Mouse (Mus musculus): Measurements from ENCODE around the gene Ace2. TPM values are rescaled to one million over a fixed set of nuclear protein-coding genes. Genes with fewer than 3 reads are reported as not detected.

The Ace2 gene
- 0.11 TPM in 1 of 2 replicates, not detected in the other for polyA plus RNA-seq (2014; fragmentation: Nextera tagmentation; extraction: Ambion mirVana)

DNA sequence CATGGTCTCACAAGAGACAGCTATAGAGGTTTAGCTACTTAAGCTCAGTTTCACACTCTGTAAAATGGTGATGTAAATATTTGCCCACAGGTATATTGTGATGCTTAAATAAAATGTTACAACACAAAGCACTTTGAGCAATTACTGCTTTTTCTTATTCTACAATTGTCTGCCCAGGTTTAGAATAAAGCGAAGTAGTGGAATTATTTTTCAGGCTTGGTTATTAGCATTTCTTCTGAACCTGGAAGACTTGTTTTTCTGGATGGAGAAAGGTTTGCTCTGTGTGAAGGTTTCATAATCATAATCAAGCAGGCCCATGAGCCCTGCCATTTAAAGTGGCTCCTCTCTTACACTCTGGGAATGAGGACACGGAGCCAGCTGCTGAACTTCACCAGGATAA is at the start of gene Ace2:
Gene Ace2, plus strand, starts transcription at position 301 of the 400 bp plus-strand sequence.
- Histone ChIP-seq H3K4me3 (ENCODE audit: low read depth, low read length) (no peak within 1 kb of the TSS), H3K9me3 (replicated peaks; ENCODE audit: control insufficient read depth, low read length) (no peaks in the 10 kb centered on the region), H3K36me3 (ENCODE audit: control insufficient read depth, insufficient read depth, low read length) (no peaks in the 10 kb centered on the region), H3K4me2 (no peak within 1 kb of the TSS), H3K27me3 (ENCODE audit: control insufficient read depth, insufficient read depth, low read length) (no peaks in the 10 kb centered on the region), H3K27ac (ENCODE audit: low read depth, low read length) (no peak within 1 kb of the TSS), H3K4me1 (ENCODE audit: control insufficient read depth, insufficient read depth, low read length) (no peaks in the 10 kb centered on the region), H3K9ac (ENCODE audit: low read depth, low read length) (no peak within 1 kb of the TSS)
- 85% methylated on average over 2 of the region's 2 CpGs for WGBS (ENCODE audit: insufficient replicate concordance)
- ATAC-seq (replicated peaks; ENCODE audit: insufficient number of reproducible peaks, low FRiP score, low TSS enrichment): no peak

DNA sequence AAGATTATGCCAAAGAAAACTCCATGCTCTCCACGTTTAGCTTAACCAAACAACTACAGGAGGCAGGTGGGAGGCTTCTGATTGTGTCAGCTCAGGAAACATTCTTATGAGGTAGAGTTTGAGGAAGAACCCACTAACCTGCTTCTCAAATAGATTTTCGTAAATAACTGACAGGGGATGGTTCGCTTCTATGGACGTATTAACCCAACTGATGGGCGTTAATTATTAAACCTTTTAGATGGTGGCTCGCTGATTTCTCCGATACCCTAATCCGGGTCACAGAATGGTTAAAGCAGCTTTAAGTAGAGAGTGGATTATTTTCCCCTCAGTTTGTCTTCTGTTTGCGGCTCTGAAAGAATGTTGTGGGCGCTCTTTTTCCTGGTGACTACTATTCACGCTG is 49.2 kb upstream of the Ace2 start:
- H3K27me3 ChIP-seq (ENCODE audit: control insufficient read depth, insufficient read depth, low read length): no peaks in the 10 kb centered on the region; the same call in 1 of the 2 replicates
- H3K36me3 ChIP-seq (ENCODE audit: control insufficient read depth, insufficient read depth, low read length): no peaks in the 10 kb centered on the region
- H3K4me2 ChIP-seq: no peak overlapping the region
- no peaks in the 10 kb centered on the region for H3K9me3 ChIP-seq (replicated peaks; ENCODE audit: control insufficient read depth, low read length)
- no peak overlapping the region for H3K27ac ChIP-seq (ENCODE audit: low read depth, low read length)
- 81% methylated on average over 11 of the region's 11 CpGs for WGBS (ENCODE audit: insufficient replicate concordance)
- no peak for ATAC-seq (replicated peaks; ENCODE audit: insufficient number of reproducible peaks, low FRiP score, low TSS enrichment)
- no peak overlapping the region for H3K4me3 ChIP-seq (ENCODE audit: low read depth, low read length)
- H3K4me1 ChIP-seq (ENCODE audit: control insufficient read depth, insufficient read depth, low read length): no peaks in the 10 kb centered on the region
- H3K9ac ChIP-seq (ENCODE audit: low read depth, low read length): no peak overlapping the region

DNA sequence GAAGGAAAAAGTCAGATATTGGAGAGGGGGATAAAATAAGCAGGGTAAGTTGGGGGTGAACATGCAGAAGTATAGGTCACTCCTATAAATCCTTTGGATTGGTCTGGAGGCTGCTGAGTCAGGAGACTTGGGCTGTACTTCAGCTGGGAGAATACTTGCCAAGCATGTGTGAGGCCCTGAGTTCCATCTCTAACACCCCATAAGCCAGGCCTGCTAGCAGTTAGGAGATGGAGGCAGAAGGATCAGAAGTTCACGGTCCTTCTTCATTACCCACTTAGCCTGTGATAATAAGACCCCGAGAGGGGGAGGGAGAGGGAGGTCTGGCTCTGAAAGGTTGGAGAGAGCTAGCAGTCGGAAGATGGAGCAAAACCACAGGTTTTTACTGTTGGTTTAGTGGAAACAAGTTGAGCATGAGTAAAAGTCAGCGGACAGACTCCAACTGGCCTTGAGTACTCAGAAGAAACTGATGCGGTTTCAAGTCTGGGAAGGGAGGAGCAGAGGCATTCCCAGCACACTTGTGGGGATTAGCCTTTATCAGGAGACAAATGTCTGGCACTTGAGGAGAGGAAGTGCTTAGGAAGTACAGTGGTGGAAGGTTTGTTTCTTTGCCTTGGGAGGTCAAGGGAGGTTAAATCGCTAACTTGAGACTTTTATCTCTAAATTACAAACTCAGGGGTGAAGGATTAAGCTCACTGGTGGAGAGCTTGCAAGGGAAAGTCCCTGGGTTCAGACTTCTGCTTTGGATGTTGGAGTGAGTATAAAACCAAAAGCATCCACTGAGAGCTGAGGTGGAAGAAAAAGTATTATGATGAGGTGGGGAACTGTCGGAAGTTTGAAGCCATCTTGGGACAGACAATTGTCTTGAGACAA is 46.6 kb upstream of the Ace2 start:
- no peak overlapping the region; the same call in 1 of the 2 replicates for H3K27ac ChIP-seq (ENCODE audit: low read depth, low read length)
- WGBS (ENCODE audit: insufficient replicate concordance): 36% methylated on average over 7 of the region's 7 CpGs
- no peaks in the 10 kb centered on the region for H3K9me3 ChIP-seq (replicated peaks; ENCODE audit: control insufficient read depth, low read length)
- no peak overlapping the region for H3K4me3 ChIP-seq (ENCODE audit: low read depth, low read length)
- peaks cover 3% of the 10 kb centered on the region for H3K27me3 ChIP-seq (ENCODE audit: control insufficient read depth, insufficient read depth, low read length)
- H3K4me2 ChIP-seq: no peak overlapping the region
- H3K4me1 ChIP-seq (ENCODE audit: control insufficient read depth, insufficient read depth, low read length): no peaks in the 10 kb centered on the region
- no peak overlapping the region for H3K9ac ChIP-seq (ENCODE audit: low read depth, low read length)
- no peaks in the 10 kb centered on the region for H3K36me3 ChIP-seq (ENCODE audit: control insufficient read depth, insufficient read depth, low read length)
- ATAC-seq (replicated peaks; ENCODE audit: insufficient number of reproducible peaks, low FRiP score, low TSS enrichment): no peak

DNA sequence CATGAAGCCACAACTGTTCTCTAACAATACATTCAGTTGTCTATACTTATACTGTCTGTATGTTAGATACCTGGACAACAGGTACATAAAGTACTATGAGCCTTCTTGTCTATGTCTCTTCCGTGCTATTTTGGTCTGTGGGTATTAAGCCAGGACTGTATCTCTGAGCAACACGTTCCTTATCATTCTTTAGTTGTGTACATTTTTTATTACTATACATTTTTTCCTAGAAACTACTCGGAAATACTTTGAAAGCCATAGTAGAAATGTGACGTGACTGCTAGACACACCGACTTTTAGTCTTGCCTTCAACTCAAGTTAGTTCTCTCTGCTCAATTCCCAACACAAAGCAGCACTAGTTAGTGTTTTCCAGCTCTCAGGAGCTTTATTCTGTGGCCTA is 45.7 kb upstream of the Ace2 start:
- H3K4me3 ChIP-seq (ENCODE audit: low read depth, low read length): no peak overlapping the region
- no peak overlapping the region for H3K27ac ChIP-seq (ENCODE audit: low read depth, low read length)
- H3K27me3 ChIP-seq (ENCODE audit: control insufficient read depth, insufficient read depth, low read length): peaks cover 3% of the 10 kb centered on the region
- 75% methylated on average over 5 of the region's 5 CpGs for WGBS (ENCODE audit: insufficient replicate concordance)
- no peak overlapping the region for H3K9ac ChIP-seq (ENCODE audit: low read depth, low read length)
- no peaks in the 10 kb centered on the region for H3K4me1 ChIP-seq (ENCODE audit: control insufficient read depth, insufficient read depth, low read length)
- ATAC-seq (replicated peaks; ENCODE audit: insufficient number of reproducible peaks, low FRiP score, low TSS enrichment): no peak
- no peak overlapping the region for H3K4me2 ChIP-seq
- no peaks in the 10 kb centered on the region for H3K9me3 ChIP-seq (replicated peaks; ENCODE audit: control insufficient read depth, low read length)
- H3K36me3 ChIP-seq (ENCODE audit: control insufficient read depth, insufficient read depth, low read length): no peaks in the 10 kb centered on the region

DNA sequence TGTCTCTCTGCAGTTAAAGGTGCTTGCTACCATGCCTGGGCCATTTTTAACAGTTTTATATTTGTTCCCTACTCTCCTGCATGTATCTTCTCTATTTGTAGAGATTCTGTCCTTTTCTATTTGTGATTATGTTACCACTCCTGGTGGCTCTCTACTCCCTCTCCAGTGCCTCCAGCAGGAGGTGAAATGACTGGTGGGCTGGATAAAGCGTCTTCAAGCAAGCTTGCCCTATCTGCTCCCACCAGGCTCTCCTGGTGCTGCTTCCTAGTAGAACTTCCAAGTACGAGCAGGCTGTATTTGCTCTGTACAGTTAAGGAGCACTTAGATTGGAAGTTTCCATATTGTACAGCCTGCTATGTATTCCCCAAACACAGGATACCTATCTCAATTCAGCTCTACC is 43.3 kb upstream of the Ace2 start:
- Histone ChIP-seq H3K36me3 (ENCODE audit: control insufficient read depth, insufficient read depth, low read length) (no peaks in the 10 kb centered on the region), H3K27me3 (ENCODE audit: control insufficient read depth, insufficient read depth, low read length) (peaks cover 3% of the 10 kb centered on the region), H3K4me2 (no peak overlapping the region), H3K9me3 (replicated peaks; ENCODE audit: control insufficient read depth, low read length) (no peaks in the 10 kb centered on the region), H3K4me1 (ENCODE audit: control insufficient read depth, insufficient read depth, low read length) (no peaks in the 10 kb centered on the region), H3K4me3 (ENCODE audit: low read depth, low read length) (no peak overlapping the region), H3K27ac (ENCODE audit: low read depth, low read length) (no peak overlapping the region), H3K9ac (ENCODE audit: low read depth, low read length) (no peak overlapping the region)
- no peak for ATAC-seq (replicated peaks; ENCODE audit: insufficient number of reproducible peaks, low FRiP score, low TSS enrichment)
- WGBS (ENCODE audit: insufficient replicate concordance): 58% methylated on average over 2 of the region's 2 CpGs

DNA sequence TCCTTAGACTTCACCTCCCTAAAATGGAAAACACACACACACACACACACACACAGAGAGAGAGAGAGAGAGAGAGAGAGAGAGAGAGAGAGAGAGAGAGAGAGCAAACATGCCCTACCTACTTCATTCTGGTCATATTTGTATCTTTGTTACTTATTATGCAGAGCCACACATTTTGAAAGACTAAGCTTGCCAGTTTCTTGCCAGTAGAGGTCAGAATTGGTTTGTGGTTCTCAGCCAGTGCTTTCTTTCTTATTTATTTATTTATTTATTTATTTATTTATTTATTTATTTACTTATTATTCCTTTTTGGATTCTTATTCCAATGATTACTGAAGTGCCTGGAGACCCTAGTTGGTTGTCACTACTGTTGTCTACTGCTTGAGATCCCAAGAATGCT is 37.6 kb upstream of the Ace2 start:
- no peaks in the 10 kb centered on the region for H3K4me1 ChIP-seq (ENCODE audit: control insufficient read depth, insufficient read depth, low read length)
- no peak overlapping the region for H3K4me3 ChIP-seq (ENCODE audit: low read depth, low read length)
- no peaks in the 10 kb centered on the region for H3K9me3 ChIP-seq (replicated peaks; ENCODE audit: control insufficient read depth, low read length)
- no peak overlapping the region for H3K4me2 ChIP-seq
- no peak for ATAC-seq (replicated peaks; ENCODE audit: insufficient number of reproducible peaks, low FRiP score, low TSS enrichment)
- no peak overlapping the region for H3K9ac ChIP-seq (ENCODE audit: low read depth, low read length)
- H3K27ac ChIP-seq (ENCODE audit: low read depth, low read length): no peak overlapping the region
- H3K36me3 ChIP-seq (ENCODE audit: control insufficient read depth, insufficient read depth, low read length): no peaks in the 10 kb centered on the region
- no peaks in the 10 kb centered on the region; the same call in 1 of the 2 replicates for H3K27me3 ChIP-seq (ENCODE audit: control insufficient read depth, insufficient read depth, low read length)

DNA sequence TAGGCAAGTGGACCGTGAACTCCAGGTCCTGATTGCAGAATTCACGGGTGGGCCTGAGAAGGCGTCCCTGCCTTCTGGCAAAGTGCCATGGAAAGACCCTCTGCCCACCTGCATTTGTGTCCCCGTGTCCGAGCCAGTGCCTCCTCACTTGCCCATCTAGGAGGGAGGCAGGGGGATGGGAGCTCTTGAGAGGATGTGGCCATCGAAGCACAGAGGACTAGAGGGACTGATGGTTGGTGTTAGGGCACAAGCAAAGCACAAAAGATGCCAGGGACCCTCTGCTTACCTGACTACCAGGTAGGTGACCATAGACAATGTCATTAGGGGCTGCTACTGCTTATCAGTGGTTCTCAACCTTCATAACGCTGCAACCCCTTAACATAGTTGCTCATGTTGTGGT is 36.9 kb upstream of the Ace2 start:
- 74% methylated on average over 7 of the region's 7 CpGs for WGBS (ENCODE audit: insufficient replicate concordance)
- no peak for ATAC-seq (replicated peaks; ENCODE audit: insufficient number of reproducible peaks, low FRiP score, low TSS enrichment)
- H3K9me3 ChIP-seq (replicated peaks; ENCODE audit: control insufficient read depth, low read length): no peaks in the 10 kb centered on the region
- no peaks in the 10 kb centered on the region; the same call in 1 of the 2 replicates for H3K27me3 ChIP-seq (ENCODE audit: control insufficient read depth, insufficient read depth, low read length)
- H3K27ac ChIP-seq (ENCODE audit: low read depth, low read length): no peak overlapping the region
- no peak overlapping the region for H3K4me3 ChIP-seq (ENCODE audit: low read depth, low read length)
- H3K9ac ChIP-seq (ENCODE audit: low read depth, low read length): no peak overlapping the region
- no peaks in the 10 kb centered on the region for H3K4me1 ChIP-seq (ENCODE audit: control insufficient read depth, insufficient read depth, low read length)
- H3K4me2 ChIP-seq: no peak overlapping the region
- H3K36me3 ChIP-seq (ENCODE audit: control insufficient read depth, insufficient read depth, low read length): no peaks in the 10 kb centered on the region

DNA sequence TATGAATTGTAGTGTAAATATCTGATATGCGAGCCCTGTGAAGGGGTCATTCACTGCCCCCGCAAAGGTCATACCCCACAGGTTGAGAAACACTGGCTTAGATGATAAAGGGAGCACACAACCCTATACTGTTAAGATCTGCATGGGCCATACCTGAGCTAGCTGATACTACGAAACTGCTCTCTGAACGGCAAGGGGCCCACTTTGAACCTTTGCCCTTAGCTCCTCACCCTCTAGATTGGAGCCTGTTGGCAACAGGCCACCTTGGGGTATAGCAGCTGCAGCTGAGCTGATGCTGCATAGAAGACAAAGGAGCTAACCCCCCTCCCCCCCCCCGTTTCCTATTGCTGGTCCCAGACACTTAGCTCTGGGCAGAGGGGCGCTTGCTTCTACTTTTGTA is 36.5 kb upstream of the Ace2 start:
- no peak overlapping the region for H3K27ac ChIP-seq (ENCODE audit: low read depth, low read length)
- no peaks in the 10 kb centered on the region for H3K4me1 ChIP-seq (ENCODE audit: control insufficient read depth, insufficient read depth, low read length)
- H3K4me3 ChIP-seq (ENCODE audit: low read depth, low read length): no peak overlapping the region
- H3K9ac ChIP-seq (ENCODE audit: low read depth, low read length): no peak overlapping the region
- H3K4me2 ChIP-seq: no peak overlapping the region
- 70% methylated on average over 6 of the region's 6 CpGs for WGBS (ENCODE audit: insufficient replicate concordance)
- no peaks in the 10 kb centered on the region; the same call in 1 of the 2 replicates for H3K27me3 ChIP-seq (ENCODE audit: control insufficient read depth, insufficient read depth, low read length)
- ATAC-seq (replicated peaks; ENCODE audit: insufficient number of reproducible peaks, low FRiP score, low TSS enrichment): no peak
- H3K9me3 ChIP-seq (replicated peaks; ENCODE audit: control insufficient read depth, low read length): no peaks in the 10 kb centered on the region
- H3K36me3 ChIP-seq (ENCODE audit: control insufficient read depth, insufficient read depth, low read length): no peaks in the 10 kb centered on the region

DNA sequence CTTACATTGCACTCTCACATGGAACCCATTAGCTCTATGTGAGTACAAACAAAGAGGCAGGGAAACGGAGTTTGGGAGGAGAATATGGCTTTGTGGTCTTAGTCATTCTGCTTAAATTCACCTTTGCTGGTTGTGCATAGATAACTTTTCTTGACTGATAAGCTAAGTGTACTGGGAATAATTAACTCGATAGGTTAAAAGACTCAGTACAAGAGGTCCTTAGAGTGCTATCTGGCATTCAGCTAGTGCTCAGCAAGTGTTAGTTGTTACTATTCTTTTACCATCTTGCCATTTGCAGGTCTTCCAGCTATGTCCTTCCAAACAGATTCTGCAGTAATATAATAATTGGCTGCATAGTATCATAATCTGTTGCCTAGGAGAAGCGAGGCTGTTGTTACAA is 28.0 kb upstream of the Ace2 start:
- no peaks in the 10 kb centered on the region for H3K36me3 ChIP-seq (ENCODE audit: control insufficient read depth, insufficient read depth, low read length)
- 66% methylated on average over 3 of the region's 3 CpGs for WGBS (ENCODE audit: insufficient replicate concordance)
- no peak overlapping the region for H3K4me3 ChIP-seq (ENCODE audit: low read depth, low read length)
- H3K27ac ChIP-seq (ENCODE audit: low read depth, low read length): no peak overlapping the region
- H3K9ac ChIP-seq (ENCODE audit: low read depth, low read length): no peak overlapping the region
- H3K4me1 ChIP-seq (ENCODE audit: control insufficient read depth, insufficient read depth, low read length): no peaks in the 10 kb centered on the region
- H3K27me3 ChIP-seq (ENCODE audit: control insufficient read depth, insufficient read depth, low read length): no peaks in the 10 kb centered on the region
- ATAC-seq (replicated peaks; ENCODE audit: insufficient number of reproducible peaks, low FRiP score, low TSS enrichment): no peak
- H3K9me3 ChIP-seq (replicated peaks; ENCODE audit: control insufficient read depth, low read length): no peaks in the 10 kb centered on the region
- no peak overlapping the region for H3K4me2 ChIP-seq
